Mouse (Mus musculus): Measurements from ENCODE around the gene Ccdc96. TPM values are rescaled to one million over a fixed set of nuclear protein-coding genes. Genes with fewer than 3 reads are reported as not detected.

The Ccdc96 gene
- polyA plus RNA-seq, 1 experiment from 2014 or later = 0.14 TPM

GRCm38 (mm10) chr5:36461231-36461630 is 23.2 kb upstream of the Ccdc96 start:
- Histone ChIP-seq H3K36me3 (ENCODE audit: inconsistent target) (no peaks in the 10 kb centered on the region), H3K4me3 (ENCODE audit: inconsistent target) (no peak overlapping the region), H3K27ac (no peak overlapping the region), H3K79me2 (ENCODE audit: inconsistent target) (peaks cover 12% of the 10 kb centered on the region)
- whole genome bisulfite sequencing (ENCODE audit: missing documents) = 69% methylated on average over 2 of the region's 2 CpGs

- H3K27ac ChIP-seq = no peak overlapping the region
- peaks cover 28% of the 10 kb centered on the region for H3K79me2 ChIP-seq (ENCODE audit: inconsistent target)
- H3K36me3 ChIP-seq (ENCODE audit: inconsistent target) = no peaks in the 10 kb centered on the region
- 9% methylated on average over 7 of the region's 7 CpGs for WGBS (ENCODE audit: missing documents)
- H3K4me3 ChIP-seq (ENCODE audit: inconsistent target) = no peak overlapping the region
Observed at GRCm38 (mm10) chr5:36462810-36463209, 21.6 kb upstream of the Ccdc96 start.

GRCm38 (mm10) chr5:36463391-36463790 is 21.0 kb upstream of the Ccdc96 start:
- WGBS (ENCODE audit: missing documents) = 69% methylated on average over 5 of the region's 5 CpGs
- Histone ChIP-seq H3K79me2 (ENCODE audit: inconsistent target) (peaks cover 34% of the 10 kb centered on the region), H3K36me3 (ENCODE audit: inconsistent target) (no peaks in the 10 kb centered on the region), H3K4me3 (ENCODE audit: inconsistent target) (no peak overlapping the region), H3K27ac (no peak overlapping the region)

GRCm38 (mm10) chr5:36464709-36465661 is 19.4 kb upstream of the Ccdc96 start, which contains the start of gene Grpel1:
Gene Grpel1, plus strand, starts transcription at chr5:36464998.
- WGBS (ENCODE audit: missing documents) = 2% methylated on average over 60 of the region's 68 CpGs
- peaks cover 13% of the 10 kb centered on the region; the same call in 1 of the 2 replicates for H3K36me3 ChIP-seq (ENCODE audit: inconsistent target)
- H3K4me3 ChIP-seq (ENCODE audit: inconsistent target) = peak within 1 kb of the TSS; percentile 100
- peak within 1 kb of the TSS; percentile 70 for H3K27ac ChIP-seq
- peaks cover 49% of the 10 kb centered on the region for H3K79me2 ChIP-seq (ENCODE audit: inconsistent target)

- peaks cover 22% of the 10 kb centered on the region for H3K36me3 ChIP-seq (ENCODE audit: inconsistent target)
Observed at GRCm38 (mm10) chr5:36465889-36466288, 18.5 kb upstream of the Ccdc96 start.

GRCm38 (mm10) chr5:36471206-36471605 is 13.2 kb upstream of the Ccdc96 start:
- peaks cover 43% of the 10 kb centered on the region for H3K79me2 ChIP-seq (ENCODE audit: inconsistent target)
- H3K36me3 ChIP-seq (ENCODE audit: inconsistent target) = peaks cover 46% of the 10 kb centered on the region
- no peak overlapping the region for H3K27ac ChIP-seq
- WGBS (ENCODE audit: missing documents) = 89% methylated on average over 8 of the region's 8 CpGs
- H3K4me3 ChIP-seq (ENCODE audit: inconsistent target) = no peak overlapping the region

More at GRCm38 (mm10) chr5:36465889-36466288, 18.5 kb upstream of the Ccdc96 start:
- H3K27ac ChIP-seq = peak overlapping the region; percentile 70
- peaks cover 51% of the 10 kb centered on the region for H3K79me2 ChIP-seq (ENCODE audit: inconsistent target)
- 3% methylated on average over 8 of the region's 8 CpGs for WGBS (ENCODE audit: missing documents)
- H3K4me3 ChIP-seq (ENCODE audit: inconsistent target) = peak overlapping the region; percentile 100

GRCm38 (mm10) chr5:36472876-36473655 is 11.3 kb upstream of the Ccdc96 start:
- Histone ChIP-seq H3K4me3 (ENCODE audit: inconsistent target) (no peak overlapping the region), H3K79me2 (ENCODE audit: inconsistent target) (peaks cover 27% of the 10 kb centered on the region), H3K27ac (no peak overlapping the region), H3K36me3 (ENCODE audit: inconsistent target) (peaks cover 46% of the 10 kb centered on the region)
- 96% methylated on average over 4 of the region's 4 CpGs for WGBS (ENCODE audit: missing documents)

GRCm38 (mm10) chr5:36474283-36474682 is 10.1 kb upstream of the Ccdc96 start:
- Histone ChIP-seq H3K4me3 (ENCODE audit: inconsistent target) (no peak overlapping the region), H3K36me3 (ENCODE audit: inconsistent target) (peaks cover 39% of the 10 kb centered on the region), H3K79me2 (ENCODE audit: inconsistent target) (peaks cover 27% of the 10 kb centered on the region), H3K27ac (no peak overlapping the region)
- 98% methylated on average over 5 of the region's 5 CpGs for WGBS (ENCODE audit: missing documents)

GRCm38 (mm10) chr5:36477486-36477885 is 6.9 kb upstream of the Ccdc96 start:
- Histone ChIP-seq H3K4me3 (ENCODE audit: inconsistent target) (no peak overlapping the region), H3K79me2 (ENCODE audit: inconsistent target) (peaks cover 51% of the 10 kb centered on the region; the same call in 1 of the 2 replicates), H3K36me3 (ENCODE audit: inconsistent target) (peaks cover 9% of the 10 kb centered on the region; the same call in 1 of the 2 replicates), H3K27ac (no peak overlapping the region)
- 6% methylated on average over 3 of the region's 3 CpGs for WGBS (ENCODE audit: missing documents)

GRCm38 (mm10) chr5:36478540-36479420 is 5.6 kb upstream of the Ccdc96 start:
- peaks cover 62% of the 10 kb centered on the region; the same call in 1 of the 2 replicates for H3K79me2 ChIP-seq (ENCODE audit: inconsistent target)
- no peak overlapping the region for H3K27ac ChIP-seq
- 77% methylated on average over 6 of the region's 6 CpGs for WGBS (ENCODE audit: missing documents)
- no peak overlapping the region for H3K4me3 ChIP-seq (ENCODE audit: inconsistent target)
- H3K36me3 ChIP-seq (ENCODE audit: inconsistent target) = no peaks in the 10 kb centered on the region

GRCm38 (mm10) chr5:36479735-36480134 is 4.7 kb upstream of the Ccdc96 start:
- Histone ChIP-seq H3K79me2 (ENCODE audit: inconsistent target) (peaks cover 62% of the 10 kb centered on the region; the same call in 1 of the 2 replicates), H3K36me3 (ENCODE audit: inconsistent target) (no peaks in the 10 kb centered on the region), H3K4me3 (ENCODE audit: inconsistent target) (no peak overlapping the region), H3K27ac (no peak overlapping the region)
- WGBS (ENCODE audit: missing documents) = 65% methylated on average over 2 of the region's 2 CpGs

- Histone ChIP-seq H3K36me3 (ENCODE audit: inconsistent target) (no peaks in the 10 kb centered on the region), H3K27ac (no peak overlapping the region), H3K79me2 (ENCODE audit: inconsistent target) (peaks cover 62% of the 10 kb centered on the region; the same call in 1 of the 2 replicates), H3K4me3 (ENCODE audit: inconsistent target) (no peak overlapping the region)
- WGBS (ENCODE audit: missing documents) = 32% methylated on average over 4 of the region's 4 CpGs
Observed at GRCm38 (mm10) chr5:36480398-36480797, 4.0 kb upstream of the Ccdc96 start.

GRCm38 (mm10) chr5:36481114-36481513 is 3.3 kb upstream of the Ccdc96 start:
- WGBS (ENCODE audit: missing documents) = 57% methylated on average over 1 of the region's 1 CpGs
- no peaks in the 10 kb centered on the region for H3K36me3 ChIP-seq (ENCODE audit: inconsistent target)
- H3K4me3 ChIP-seq (ENCODE audit: inconsistent target) = no peak overlapping the region
- H3K27ac ChIP-seq = no peak overlapping the region
- peaks cover 60% of the 10 kb centered on the region; the same call in 1 of the 2 replicates for H3K79me2 ChIP-seq (ENCODE audit: inconsistent target)

Measured in macrophage (primary cell).